Mouse (Mus musculus): ENCODE measurements around the gene Tbc1d17. TPM values are rescaled to one million over a fixed set of nuclear protein-coding genes. Genes with fewer than 3 reads are reported as not detected.

The Tbc1d17 gene
- polyA plus RNA-seq, 1 experiment from 2014 or later = 64.5 TPM

GRCm38 (mm10) chr7:44836016-44836404 is 12.9 kb downstream of the Tbc1d17 start:
- ATAC-seq (ENCODE audit: insufficient read depth, low FRiP score, low read depth) = no peak
- no peak overlapping the region for H3K27ac ChIP-seq
- H3K27me3 ChIP-seq (replicated peaks) = peaks cover 4% of the 10 kb centered on the region
- no peak overlapping the region for H3K4me2 ChIP-seq
- peaks cover 21% of the 10 kb centered on the region for H3K4me1 ChIP-seq
- H3K36me3 ChIP-seq = peaks cover 18% of the 10 kb centered on the region
- no peak overlapping the region for H3K9ac ChIP-seq
- WGBS = 39% methylated on average over 3 of the region's 3 CpGs
- H3K4me3 ChIP-seq (replicated peaks) = no peak overlapping the region
- no peaks in the 10 kb centered on the region for H3K9me3 ChIP-seq

DNA sequence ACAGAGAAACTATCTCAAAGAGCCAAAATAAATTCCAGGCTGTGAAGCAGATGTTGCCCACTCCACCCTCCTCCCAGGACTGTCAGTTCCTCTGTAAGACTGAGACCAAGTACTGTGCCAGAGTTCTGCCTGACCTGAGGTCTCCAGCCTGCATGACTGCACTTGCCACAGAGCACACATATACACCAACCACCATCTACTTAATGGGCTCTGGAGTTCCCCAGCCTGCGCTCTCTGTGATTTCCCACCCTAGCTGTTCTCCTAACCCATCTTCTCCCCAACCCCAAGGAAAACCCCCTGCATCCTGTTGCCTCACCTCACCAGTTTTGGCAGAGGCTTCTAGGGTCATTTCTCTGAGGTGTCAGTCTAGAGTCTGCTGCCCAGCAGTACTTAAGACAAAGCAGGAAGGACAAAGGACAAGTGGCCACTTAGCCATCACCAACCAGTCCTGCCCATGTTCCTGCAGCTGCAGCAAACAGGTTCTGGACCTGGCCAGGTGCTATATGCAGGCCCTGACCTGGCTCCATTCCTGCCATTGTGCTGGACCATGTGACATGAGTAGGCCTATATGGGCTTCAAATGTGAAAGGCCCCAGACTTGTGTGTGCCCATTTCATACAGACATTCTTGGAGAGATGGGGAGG is 13.4 kb downstream of the Tbc1d17 start:
- H3K9me3 ChIP-seq = no peaks in the 10 kb centered on the region
- no peak overlapping the region for H3K4me3 ChIP-seq (replicated peaks)
- ATAC-seq (ENCODE audit: insufficient read depth, low FRiP score, low read depth) = no peak
- 87% methylated on average over 1 of the region's 1 CpGs for WGBS
- H3K4me2 ChIP-seq = no peak overlapping the region
- H3K27me3 ChIP-seq (replicated peaks) = peaks cover 3% of the 10 kb centered on the region
- H3K9ac ChIP-seq = no peak overlapping the region
- H3K36me3 ChIP-seq = peaks cover 19% of the 10 kb centered on the region
- H3K27ac ChIP-seq = no peak overlapping the region
- peaks cover 21% of the 10 kb centered on the region for H3K4me1 ChIP-seq

DNA sequence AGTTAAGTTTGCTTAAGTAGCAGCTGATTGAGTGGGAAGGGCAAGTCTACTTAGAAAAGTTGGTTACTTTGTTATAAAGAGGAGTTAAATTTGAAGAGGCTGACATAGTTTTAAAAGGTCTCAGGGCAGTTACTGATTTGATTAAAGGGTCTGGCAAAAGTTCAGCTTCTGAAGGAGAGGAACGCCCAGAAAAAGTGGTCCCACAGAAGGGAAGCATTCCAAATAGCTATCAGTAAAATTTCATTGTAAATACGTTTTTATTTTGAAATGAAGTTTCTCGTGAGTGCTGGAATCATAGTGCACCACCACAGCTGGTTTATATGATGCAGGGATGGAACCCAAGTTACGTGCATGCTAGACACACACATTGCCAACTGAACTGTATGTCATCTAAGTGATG is 16.1 kb downstream of the Tbc1d17 start:
- H3K4me1 ChIP-seq = peaks cover 6% of the 10 kb centered on the region; the same call in 1 of the 2 replicates
- H3K27ac ChIP-seq = no peak overlapping the region
- H3K4me3 ChIP-seq (replicated peaks) = no peak overlapping the region
- H3K4me2 ChIP-seq = no peak overlapping the region
- no peaks in the 10 kb centered on the region for H3K9me3 ChIP-seq
- peaks cover 43% of the 10 kb centered on the region for H3K36me3 ChIP-seq
- WGBS = 46% methylated on average over 4 of the region's 4 CpGs
- no peaks in the 10 kb centered on the region for H3K27me3 ChIP-seq (replicated peaks)
- H3K9ac ChIP-seq = no peak overlapping the region
- ATAC-seq (ENCODE audit: insufficient read depth, low FRiP score, low read depth) = no peak

DNA sequence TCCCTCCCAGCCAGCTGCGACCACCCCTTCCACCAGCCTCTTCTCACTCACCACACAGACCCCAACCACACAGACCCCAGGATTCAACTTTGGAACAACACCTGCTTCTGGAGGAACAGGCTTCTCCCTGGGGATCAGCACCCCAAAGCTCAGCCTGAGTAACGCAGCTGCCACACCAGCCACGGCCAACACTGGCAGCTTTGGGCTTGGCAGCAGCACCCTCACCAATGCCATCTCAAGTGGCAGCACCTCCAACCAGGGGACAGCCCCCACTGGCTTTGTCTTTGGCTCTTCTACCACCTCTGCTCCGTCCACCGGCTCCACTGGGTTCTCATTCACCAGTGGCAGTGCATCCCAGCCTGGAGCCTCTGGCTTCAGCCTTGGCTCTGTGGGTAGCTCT is 20.2 kb downstream of the Tbc1d17 start:
- WGBS = 92% methylated on average over 5 of the region's 5 CpGs
- no peak overlapping the region for H3K27ac ChIP-seq

DNA sequence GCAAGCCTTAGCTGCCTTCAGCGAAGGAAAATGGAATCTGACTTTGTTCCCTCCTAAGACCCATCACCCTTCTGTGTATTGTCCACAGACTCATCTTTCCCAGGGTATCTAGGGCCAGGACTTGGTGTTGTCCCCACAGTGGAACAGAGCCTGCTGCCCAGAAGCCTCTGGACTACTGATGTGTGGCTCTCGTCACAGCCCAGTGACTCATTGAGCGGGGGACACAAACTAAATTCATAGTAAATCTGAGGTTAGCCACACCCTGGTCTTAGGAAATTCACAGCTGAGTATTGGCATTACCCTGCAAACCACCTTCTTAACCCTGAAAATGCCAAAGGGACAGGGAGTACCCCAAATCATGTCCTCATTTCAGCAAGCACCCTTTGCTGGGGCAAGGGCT is 22.1 kb downstream of the Tbc1d17 start:
- H3K9me3 ChIP-seq = no peaks in the 10 kb centered on the region
- no peak overlapping the region for H3K27ac ChIP-seq
- peaks cover 37% of the 10 kb centered on the region for H3K36me3 ChIP-seq
- peaks cover 10% of the 10 kb centered on the region; the same call in 1 of the 2 replicates for H3K4me1 ChIP-seq
- WGBS = 71% methylated on average over 3 of the region's 3 CpGs
- H3K9ac ChIP-seq = no peak overlapping the region
- no peaks in the 10 kb centered on the region for H3K27me3 ChIP-seq (replicated peaks)
- no peak overlapping the region for H3K4me3 ChIP-seq (replicated peaks)
- no peak overlapping the region for H3K4me2 ChIP-seq
- no peak for ATAC-seq (ENCODE audit: insufficient read depth, low FRiP score, low read depth)

More for the DNA sequence above, 20.2 kb downstream of the Tbc1d17 start:
- no peak overlapping the region for H3K4me2 ChIP-seq
- no peak overlapping the region for H3K9ac ChIP-seq
- no peaks in the 10 kb centered on the region for H3K27me3 ChIP-seq (replicated peaks)
- peaks cover 43% of the 10 kb centered on the region for H3K36me3 ChIP-seq
- no peak overlapping the region for H3K4me3 ChIP-seq (replicated peaks)
- no peaks in the 10 kb centered on the region for H3K9me3 ChIP-seq
- H3K4me1 ChIP-seq = peaks cover 8% of the 10 kb centered on the region; the same call in 1 of the 2 replicates
- no peak for ATAC-seq (ENCODE audit: insufficient read depth, low FRiP score, low read depth)

DNA sequence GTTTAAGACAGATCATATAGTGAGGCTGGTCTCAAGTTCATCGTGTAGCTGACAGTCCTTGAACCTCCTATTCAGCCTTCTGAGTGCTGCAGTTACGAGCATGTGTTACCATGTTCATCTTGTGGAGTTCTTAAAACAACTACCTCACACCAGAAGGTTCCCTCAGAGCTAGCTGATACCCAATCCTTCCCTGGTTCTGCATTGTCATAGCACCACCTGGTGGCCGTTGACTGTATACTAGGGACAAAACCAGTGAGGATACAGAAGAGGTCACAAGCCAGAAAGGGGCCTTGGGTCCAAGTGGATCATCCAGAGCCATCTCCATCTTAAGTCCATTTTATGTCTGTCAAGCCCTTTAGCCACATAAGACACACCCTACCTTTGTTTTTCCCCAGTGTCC is 24.0 kb downstream of the Tbc1d17 start:
- no peak overlapping the region for H3K4me2 ChIP-seq
- no peaks in the 10 kb centered on the region for H3K27me3 ChIP-seq (replicated peaks)
- no peak overlapping the region for H3K4me3 ChIP-seq (replicated peaks)
- H3K27ac ChIP-seq = no peak overlapping the region
- no peaks in the 10 kb centered on the region for H3K9me3 ChIP-seq
- peaks cover 22% of the 10 kb centered on the region for H3K4me1 ChIP-seq
- 0 out of 2 replicates have a peak, but pooled peaks have one; percentile 19 for ATAC-seq (ENCODE audit: insufficient read depth, low FRiP score, low read depth)
- 16% methylated on average over 3 of the region's 3 CpGs for WGBS
- peaks cover 20% of the 10 kb centered on the region for H3K36me3 ChIP-seq
- H3K9ac ChIP-seq = no peak overlapping the region

DNA sequence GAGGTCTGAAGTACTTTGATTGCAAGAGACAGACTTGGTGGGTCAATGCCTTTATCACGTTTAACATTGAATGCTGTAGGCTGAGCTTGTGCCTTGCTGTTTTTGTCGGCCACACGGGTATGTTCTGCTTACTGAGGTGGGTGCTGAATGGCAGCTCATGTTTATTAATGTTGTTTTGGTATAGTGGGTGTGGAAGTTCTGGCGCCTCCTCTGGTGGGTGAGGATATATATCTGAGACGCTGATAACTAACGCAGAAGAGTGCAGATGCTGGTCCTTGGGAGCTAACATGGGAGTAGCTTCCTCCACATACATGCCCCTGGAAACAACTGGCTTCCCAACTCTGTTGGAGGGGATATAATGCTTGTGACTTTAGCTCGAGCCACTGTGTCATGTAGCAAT is 25.5 kb downstream of the Tbc1d17 start:
- Histone ChIP-seq H3K9me3 (no peaks in the 10 kb centered on the region), H3K9ac (no peak overlapping the region), H3K27ac (no peak overlapping the region), H3K4me1 (peaks cover 35% of the 10 kb centered on the region), H3K4me2 (no peak overlapping the region), H3K27me3 (replicated peaks) (no peaks in the 10 kb centered on the region), H3K36me3 (peaks cover 6% of the 10 kb centered on the region), H3K4me3 (replicated peaks) (no peak overlapping the region)
- no peak for ATAC-seq (ENCODE audit: insufficient read depth, low FRiP score, low read depth)
- WGBS = 41% methylated on average over 7 of the region's 7 CpGs

DNA sequence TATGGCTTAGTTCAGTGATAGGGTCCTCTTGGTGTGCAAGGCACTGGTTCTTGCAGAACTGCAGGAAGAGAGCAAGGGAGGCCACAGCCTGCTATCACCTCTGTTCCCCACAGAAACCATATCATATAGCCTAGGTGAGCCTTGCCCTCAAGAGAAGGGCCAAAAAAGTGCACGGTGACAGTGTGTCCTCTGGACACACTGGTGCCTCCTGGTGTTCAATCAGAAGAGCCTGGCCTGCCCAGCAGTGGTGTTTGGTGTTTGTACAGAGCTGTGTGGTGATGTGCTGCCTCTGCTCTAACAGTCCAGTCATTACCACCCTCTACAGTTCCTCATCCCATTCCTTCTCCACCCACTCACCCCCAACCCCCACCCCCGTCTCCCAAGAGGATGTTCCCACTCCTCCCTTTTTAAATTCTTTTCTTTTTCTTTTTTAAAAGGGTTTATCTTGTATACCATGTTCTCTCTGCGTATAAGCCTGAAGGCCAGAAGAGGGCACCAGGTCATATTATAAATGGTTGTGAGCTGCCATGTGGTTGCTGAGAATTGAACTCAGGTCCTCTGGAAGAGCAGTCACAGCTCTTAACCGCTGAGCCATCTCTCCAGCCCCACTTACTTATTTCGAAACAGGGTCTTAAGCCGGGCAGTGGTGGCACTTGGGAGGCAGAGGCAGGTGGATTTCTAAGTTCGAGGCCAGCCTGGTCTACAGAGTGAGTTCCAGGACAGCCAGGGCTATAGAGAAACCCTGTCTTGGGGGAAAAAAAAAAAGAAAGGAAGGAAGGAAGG is 27.0 kb downstream of the Tbc1d17 start:
- no peak overlapping the region for H3K9ac ChIP-seq
- WGBS = 75% methylated on average over 7 of the region's 7 CpGs
- no peak overlapping the region for H3K4me3 ChIP-seq (replicated peaks)
- ATAC-seq (ENCODE audit: insufficient read depth, low FRiP score, low read depth) = no peak
- no peaks in the 10 kb centered on the region for H3K9me3 ChIP-seq
- no peak overlapping the region for H3K4me2 ChIP-seq
- H3K27me3 ChIP-seq (replicated peaks) = no peaks in the 10 kb centered on the region
- H3K27ac ChIP-seq = no peak overlapping the region
- H3K36me3 ChIP-seq = no peaks in the 10 kb centered on the region; the same call in 1 of the 2 replicates
- peaks cover 44% of the 10 kb centered on the region for H3K4me1 ChIP-seq

DNA sequence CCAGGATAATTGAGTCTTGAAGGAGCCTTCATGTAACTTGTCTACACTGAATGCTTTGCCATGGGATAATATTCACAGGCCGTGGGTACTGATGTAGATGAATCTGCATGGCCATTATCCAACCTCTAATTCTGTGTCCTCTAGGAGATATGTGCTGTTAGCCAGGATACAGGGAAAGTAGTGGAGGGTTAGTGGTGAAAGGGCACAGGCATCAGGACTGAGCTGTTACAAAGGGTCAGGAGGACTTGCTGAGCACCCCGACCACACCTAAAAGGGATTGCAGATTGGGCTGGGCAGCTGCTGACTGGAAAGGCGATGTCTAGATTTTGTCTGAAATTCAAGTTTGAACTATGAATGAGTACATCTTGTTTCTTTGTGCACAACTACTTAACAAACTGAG is 28.4 kb downstream of the Tbc1d17 start:
- no peak overlapping the region for H3K9ac ChIP-seq
- 79% methylated on average over 3 of the region's 3 CpGs for WGBS
- H3K27me3 ChIP-seq (replicated peaks) = no peaks in the 10 kb centered on the region
- no peak overlapping the region for H3K4me3 ChIP-seq (replicated peaks)
- H3K4me1 ChIP-seq = peaks cover 44% of the 10 kb centered on the region
- no peaks in the 10 kb centered on the region; the same call in 1 of the 2 replicates for H3K36me3 ChIP-seq
- no peak overlapping the region for H3K4me2 ChIP-seq
- no peaks in the 10 kb centered on the region for H3K9me3 ChIP-seq
- H3K27ac ChIP-seq = no peak overlapping the region
- ATAC-seq (ENCODE audit: insufficient read depth, low FRiP score, low read depth) = no peak

DNA sequence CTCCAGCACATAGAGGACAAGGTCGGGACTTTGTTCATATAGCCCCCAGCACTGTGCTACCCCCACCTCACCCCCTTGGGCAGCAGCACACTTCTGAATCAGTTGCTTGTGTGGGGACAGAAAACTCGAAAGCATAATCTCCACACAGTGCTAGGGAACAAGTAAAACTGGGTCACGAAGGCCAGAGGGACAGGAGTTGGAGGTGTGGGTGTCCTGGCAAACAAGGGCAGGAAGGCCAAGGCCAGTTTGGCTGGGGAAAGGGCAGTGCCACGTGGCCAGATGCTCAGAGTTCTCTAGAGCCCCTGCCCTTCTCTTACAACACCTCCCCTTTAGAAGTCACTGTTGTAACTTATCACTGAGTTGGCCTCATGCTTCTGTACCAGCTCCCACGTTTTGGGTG is 29.0 kb downstream of the Tbc1d17 start:
- Histone ChIP-seq H3K27ac (no peak overlapping the region), H3K9me3 (no peaks in the 10 kb centered on the region), H3K36me3 (no peaks in the 10 kb centered on the region; the same call in 1 of the 2 replicates), H3K9ac (no peak overlapping the region), H3K4me3 (replicated peaks) (no peak overlapping the region), H3K27me3 (replicated peaks) (no peaks in the 10 kb centered on the region), H3K4me1 (peaks cover 49% of the 10 kb centered on the region), H3K4me2 (peak overlapping the region; percentile 82; the same call in 1 of the 2 replicates)
- WGBS = 46% methylated on average over 5 of the region's 5 CpGs
- ATAC-seq (ENCODE audit: insufficient read depth, low FRiP score, low read depth) = no peak

GRCm38 (mm10) chr7:44819391-44819790 is 29.5 kb downstream of the Tbc1d17 start:
- Histone ChIP-seq H3K4me2 (peak overlapping the region; percentile 82), H3K9ac (no peak overlapping the region), H3K36me3 (no peaks in the 10 kb centered on the region; the same call in 1 of the 2 replicates), H3K27me3 (replicated peaks) (no peaks in the 10 kb centered on the region), H3K4me1 (peaks cover 51% of the 10 kb centered on the region), H3K9me3 (no peaks in the 10 kb centered on the region), H3K27ac (peak overlapping the region; percentile 28; the same call in 1 of the 2 replicates), H3K4me3 (replicated peaks) (no peak overlapping the region; the same call in 1 of the 2 replicates)
- 90% methylated on average over 2 of the region's 2 CpGs for WGBS
- no peak for ATAC-seq (ENCODE audit: insufficient read depth, low FRiP score, low read depth)

- Histone ChIP-seq H3K9me3 (no peaks in the 10 kb centered on the region), H3K4me3 (replicated peaks) (peak overlapping the region; percentile 88), H3K4me2 (peak overlapping the region; percentile 82), H3K9ac (peak overlapping the region; percentile 1; the same call in 1 of the 2 replicates), H3K4me1 (peaks cover 48% of the 10 kb centered on the region), H3K36me3 (no peaks in the 10 kb centered on the region; the same call in 1 of the 2 replicates), H3K27ac (peak overlapping the region; percentile 28; the same call in 1 of the 2 replicates), H3K27me3 (replicated peaks) (no peaks in the 10 kb centered on the region)
- ATAC-seq (ENCODE audit: insufficient read depth, low FRiP score, low read depth) = no peak
- 42% methylated on average over 6 of the region's 6 CpGs for WGBS
Observed at GRCm38 (mm10) chr7:44818751-44819235, 30.1 kb downstream of the Tbc1d17 start.

Data from stomach, embryonic 15.5 days (tissue).